Mouse (Mus musculus) gastrocnemius, adult 2 months (tissue): ENCODE data around the gene Vwa5b2. TPM values are rescaled to one million over a fixed set of nuclear protein-coding genes. Genes with fewer than 3 reads are reported as not detected.

Source experiments
- DNase-seq: peaks from one replicate; pipeline ENCODE4 v3.0.0; 2022
- H3K27ac ChIP-seq: fragments of 200-600 bp; 2 replicates; pipeline ENCODE4 v1.8.1; 2022; ENCODE audit warnings: mild to moderate bottlenecking
- H3K4me3 ChIP-seq: fragments of 200-600 bp; 2 replicates; pipeline ENCODE4 v1.8.1; 2022; ENCODE audit warnings: mild to moderate bottlenecking, moderate library complexity
- CTCF ChIP-seq: fragments of 200-600 bp; IDR thresholded peaks from 2 replicates; pipeline ENCODE4 v1.8.1; 2022; ENCODE audit warnings: antibody characterized with exemption, mild to moderate bottlenecking, moderate library complexity
- intact Hi-C: fragments of 180-260 bp; cut with DNase I; formaldehyde crosslinking; loops from one replicate; pipeline ENCODE4 v1.15.1; 2025
- total RNA-seq, 2 experiments: library from RNA; stranded (reverse); gene quantifications; 2 replicates each; pipeline ENCODE4 v1.2.3; 2021

Vwa5b2 gene
- total RNA-seq, 2 experiments from 2014 or later, result 0.08 to 0.20 TPM

DNA sequence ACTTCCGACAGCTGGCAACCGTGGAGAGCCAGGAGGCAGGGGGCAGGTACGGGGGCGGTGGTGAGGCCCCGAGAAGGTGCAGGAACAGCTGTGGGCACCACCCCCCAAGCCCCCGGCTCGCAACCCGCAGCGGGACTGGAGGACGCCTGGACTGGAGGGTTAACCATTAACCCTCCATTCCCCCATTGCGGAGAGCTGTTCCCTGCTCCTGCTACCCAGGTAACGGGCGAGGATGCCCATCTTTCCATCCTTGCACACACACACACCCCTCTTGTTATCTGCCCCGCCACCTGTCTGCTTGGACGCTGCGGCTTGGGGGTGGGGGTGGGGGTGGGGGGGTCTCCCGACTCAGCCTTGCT is 1.4 kb downstream of the Vwa5b2 start:
- DNase-seq, result no peak
- Histone ChIP-seq H3K4me3 (peak overlapping the region; percentile 64), H3K27ac (no peak overlapping the region)
- no peak for TF ChIP-seq CTCF
- intact Hi-C loops, result no loop called here

DNA sequence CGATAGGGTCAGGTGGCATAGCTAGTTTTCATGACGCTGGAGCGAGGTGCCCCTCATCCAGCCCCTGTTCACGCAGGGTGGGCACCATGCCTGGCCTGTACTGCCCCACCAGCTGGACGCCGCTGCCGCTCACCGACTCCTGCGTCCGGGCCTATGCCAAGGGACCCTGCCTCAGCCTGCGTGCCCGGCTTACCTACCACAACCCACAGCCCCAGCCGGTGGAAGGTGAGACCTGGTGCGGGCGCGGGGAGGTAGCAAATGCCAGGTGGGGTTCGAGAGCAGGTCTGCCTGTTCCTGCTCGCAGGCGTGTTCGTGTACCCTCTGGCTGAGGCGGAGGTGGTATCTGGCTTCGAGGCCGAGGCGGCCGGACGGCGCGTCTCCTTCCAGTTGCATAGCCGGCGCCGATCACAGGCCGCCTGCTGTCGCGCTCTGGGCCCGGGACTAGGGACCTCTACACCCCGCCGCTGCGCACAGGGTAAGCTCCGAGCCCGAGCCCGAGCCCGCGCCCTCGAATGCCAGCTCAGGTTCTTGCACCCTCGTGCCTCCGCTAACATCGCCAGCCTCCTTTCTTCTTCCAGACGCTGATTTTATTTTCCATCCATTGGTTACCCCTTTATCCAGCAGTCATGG is 1.9 kb downstream of the Vwa5b2 start:
- no peak for TF ChIP-seq CTCF
- intact Hi-C loops, result no loop called here
- Histone ChIP-seq H3K27ac (no peak overlapping the region), H3K4me3 (no peak overlapping the region)
- DNase-seq, result no peak

GRCm38 (mm10) chr16:20595060-20595673 is 5.9 kb downstream of the Vwa5b2 start:
- DNase-seq, result no peak
- H3K4me3 ChIP-seq, result no peak overlapping the region
- intact Hi-C loops, result no loop called here
- TF ChIP-seq CTCF, result no peak
- H3K27ac ChIP-seq, result no peak overlapping the region

DNA sequence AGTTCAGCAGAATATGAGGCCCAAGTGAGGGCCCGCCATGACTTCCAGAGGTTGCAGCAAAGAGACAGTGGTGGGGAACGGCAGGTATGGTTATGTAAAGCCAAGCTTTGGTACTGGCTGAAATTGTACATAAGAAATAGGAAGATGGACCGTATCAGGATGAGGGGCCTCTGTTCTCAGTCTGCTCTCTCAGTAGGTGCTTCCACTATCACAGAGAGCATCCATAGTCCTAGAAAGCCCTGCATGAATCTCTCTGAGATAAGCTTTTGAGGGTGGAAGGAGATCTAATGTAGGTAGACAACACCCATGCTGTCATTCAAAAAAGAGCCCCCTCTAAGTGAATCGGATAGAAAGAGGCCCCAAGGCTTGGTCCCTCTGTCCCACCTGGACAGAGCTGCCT is 6.5 kb downstream of the Vwa5b2 start:
- no peak for DNase-seq
- H3K27ac ChIP-seq, result no peak overlapping the region
- no peak for TF ChIP-seq CTCF
- H3K4me3 ChIP-seq, result no peak overlapping the region
- intact Hi-C loops, result no loop called here

DNA sequence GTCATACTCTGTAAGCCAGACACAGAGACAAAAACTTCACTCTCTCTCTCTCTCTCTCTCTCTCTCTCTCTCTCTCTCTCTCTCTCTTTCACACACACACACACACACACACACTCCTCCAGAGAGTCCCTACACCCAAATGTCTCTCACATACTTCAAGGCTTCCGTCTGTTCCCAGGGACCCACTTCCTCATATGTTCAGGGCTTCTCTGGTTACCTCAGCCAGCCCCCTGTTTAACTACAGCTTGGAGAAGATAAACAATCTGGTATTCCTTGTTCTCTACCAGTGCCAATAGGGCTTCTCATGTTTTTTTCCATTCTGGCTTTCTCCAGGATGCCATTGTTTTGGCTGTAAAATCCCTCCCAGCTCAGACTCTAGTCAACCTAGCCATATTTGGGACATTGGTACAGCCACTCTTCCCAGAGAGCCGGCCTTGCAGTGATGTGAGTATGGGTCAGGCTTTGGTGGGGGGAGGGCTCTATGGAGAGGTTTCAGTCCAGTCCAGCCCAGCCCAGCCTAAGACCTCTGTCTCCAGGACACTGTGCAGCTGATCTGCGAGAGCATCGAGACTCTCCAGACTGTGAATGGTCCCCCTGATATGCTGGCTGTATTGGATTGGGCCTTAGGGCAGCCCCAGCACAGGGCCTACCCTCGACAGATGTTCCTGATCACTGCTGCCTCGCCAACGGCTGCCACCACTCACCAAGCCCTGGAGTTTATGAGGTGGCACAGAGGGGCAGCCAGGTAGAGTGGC is 7.6 kb downstream of the Vwa5b2 start:
- intact Hi-C loops, result no loop called here
- no peak overlapping the region for H3K4me3 ChIP-seq
- no peak for DNase-seq
- no peak overlapping the region for H3K27ac ChIP-seq
- TF ChIP-seq CTCF, result no peak

DNA sequence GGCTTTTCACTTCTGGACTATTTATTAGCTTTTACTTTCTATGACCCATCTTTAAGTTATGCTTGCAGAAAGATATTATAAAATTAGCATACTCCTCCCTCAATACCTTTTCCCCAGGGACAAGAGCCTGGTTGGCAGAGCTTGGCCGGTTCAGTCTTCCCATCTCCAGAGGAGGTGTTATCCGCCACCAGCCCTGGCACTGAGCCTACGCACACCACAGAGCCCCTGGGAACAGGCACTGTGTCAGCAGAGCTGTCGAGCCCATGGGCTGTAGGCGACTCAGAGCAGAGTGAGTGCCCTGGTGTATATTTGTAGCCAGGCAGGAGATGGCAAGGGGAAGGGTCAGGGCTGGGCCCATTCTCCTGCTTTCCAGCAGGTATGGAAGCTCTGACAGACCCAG is 11.2 kb downstream of the Vwa5b2 start:
- TF ChIP-seq CTCF, result no peak
- no peak overlapping the region for H3K4me3 ChIP-seq
- intact Hi-C loops, result no loop called here
- DNase-seq, result no peak
- H3K27ac ChIP-seq, result no peak overlapping the region

- no peak for TF ChIP-seq CTCF
- peak; percentile 52 for DNase-seq
- no peak overlapping the region for H3K4me3 ChIP-seq
- H3K27ac ChIP-seq, result no peak overlapping the region
- intact Hi-C loops, result no loop called here
Measured at GRCm38 (mm10) chr16:20604705-20605104, 15.4 kb downstream of the Vwa5b2 start.

DNA sequence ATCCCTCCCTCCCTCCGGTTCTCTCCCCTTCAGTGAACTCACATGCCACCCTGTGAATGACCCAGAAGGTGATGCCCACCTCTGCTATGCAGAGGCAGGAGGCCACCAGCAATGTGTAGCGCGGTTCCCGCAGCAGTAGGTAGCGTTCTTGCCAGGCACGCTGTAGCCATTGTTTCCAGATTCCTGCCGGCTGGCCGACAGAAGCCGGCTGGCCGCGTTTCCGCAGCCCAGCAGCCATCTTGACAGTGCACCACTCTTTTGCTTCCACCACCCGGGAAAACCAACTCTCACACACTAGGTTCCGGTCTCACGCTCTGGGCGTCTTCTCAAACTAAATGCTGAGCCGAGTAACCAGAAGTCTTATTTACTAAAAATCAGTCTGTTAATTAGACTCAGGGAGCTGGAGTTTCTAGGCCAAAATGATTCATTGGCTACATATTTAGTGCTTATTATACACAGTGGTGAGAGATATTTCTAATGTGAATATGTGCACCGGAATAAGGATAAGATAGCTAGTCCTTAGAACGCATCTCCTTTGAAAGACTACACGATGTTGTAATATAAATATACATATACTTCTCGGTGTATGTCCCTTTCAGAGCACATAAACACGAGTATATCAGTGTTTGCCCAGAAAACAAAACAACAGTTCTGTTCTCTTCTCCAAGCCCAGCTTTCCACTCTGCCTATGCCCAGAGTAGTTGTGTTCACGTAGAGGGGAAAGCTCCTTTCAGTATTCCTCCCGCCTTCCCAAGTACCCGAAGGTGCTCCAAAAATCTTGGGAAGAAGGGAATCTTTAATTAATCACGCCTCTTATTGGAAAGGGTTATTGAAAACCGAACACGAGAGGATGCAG is 21.5 kb downstream of the Vwa5b2 start:
- DNase-seq, result peak; percentile 77
- intact Hi-C loops, result loop anchor here (2.0 to 5.0 kb wide), 2 partner anchors 40 to 73 kb away; partner anchors contain the start of genes Ap2m1 and Psmd2
- TF ChIP-seq CTCF, result no peak
- peak overlapping the region; percentile 93 for H3K27ac ChIP-seq
- H3K4me3 ChIP-seq, result peak overlapping the region; percentile 86

GRCm38 (mm10) chr16:20611357-20612227 is 22.3 kb downstream of the Vwa5b2 start, which contains the start of the genes Eef1akmt4, Gm49333 and Alg3:
TSS of gene Eef1akmt4 (plus strand) at chr16:20611593.
TSS of gene Gm49333 (plus strand) at chr16:20611610.
TSS of gene Alg3 (minus strand) at chr16:20611735.
- DNase-seq, result peak; percentile 94
- intact Hi-C loops, result loop anchor here (2.0 to 5.0 kb wide), 2 partner anchors 39 to 74 kb away; partner anchors contain the start of genes Ap2m1 and Psmd2
- peak within 1 kb of the TSS; percentile 93 for H3K27ac ChIP-seq
- peak within 1 kb of the TSS; percentile 86 for H3K4me3 ChIP-seq
- TF ChIP-seq CTCF, result no peak

DNA sequence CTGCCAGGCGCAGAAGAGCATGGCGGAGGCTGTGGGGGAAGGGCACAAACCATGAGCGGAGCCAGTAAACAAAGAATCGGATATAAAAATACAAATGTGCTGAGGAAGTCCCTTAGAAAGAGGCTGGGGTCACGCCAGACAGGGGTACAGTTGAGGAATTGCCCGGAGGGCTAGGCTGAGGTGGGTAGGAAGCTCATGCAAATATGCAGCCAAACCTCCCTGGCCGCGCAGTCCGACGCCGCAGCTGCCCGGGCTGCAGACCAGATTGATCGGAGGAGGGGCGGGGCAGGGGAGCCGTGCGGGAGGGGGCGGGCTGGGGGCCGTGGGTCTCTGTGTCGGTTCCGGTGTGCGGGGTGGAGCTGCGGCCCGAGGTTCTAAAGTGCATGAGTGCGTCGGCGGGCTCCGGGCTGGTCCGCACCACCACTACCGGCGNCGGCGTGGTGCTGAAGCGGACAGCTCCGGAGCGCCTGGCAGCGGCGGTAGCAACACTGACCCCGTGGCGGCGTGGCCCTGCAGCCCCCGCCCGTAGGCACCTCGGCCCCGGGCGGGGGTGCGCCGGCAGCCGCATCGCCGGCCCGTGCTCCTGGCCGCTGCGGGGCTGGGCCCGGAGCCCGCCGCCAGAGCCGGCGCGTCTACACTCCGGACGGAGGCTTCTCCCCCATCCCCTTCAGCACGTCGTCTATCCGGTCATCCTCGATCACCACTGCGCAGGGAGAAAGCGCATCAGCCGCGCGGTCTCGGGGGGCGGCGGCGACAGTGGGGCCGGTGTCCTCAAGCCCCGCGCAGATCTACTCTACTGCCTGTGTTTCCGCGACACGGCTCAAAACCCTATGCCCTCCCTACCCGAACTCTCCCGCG is 30.5 kb downstream of the Vwa5b2 start:
- DNase-seq, result peak; percentile 56
- no peak overlapping the region for H3K27ac ChIP-seq
- peak overlapping the region; percentile 84 for H3K4me3 ChIP-seq
- intact Hi-C loops, result no loop called here
- TF ChIP-seq CTCF, result no peak

DNA sequence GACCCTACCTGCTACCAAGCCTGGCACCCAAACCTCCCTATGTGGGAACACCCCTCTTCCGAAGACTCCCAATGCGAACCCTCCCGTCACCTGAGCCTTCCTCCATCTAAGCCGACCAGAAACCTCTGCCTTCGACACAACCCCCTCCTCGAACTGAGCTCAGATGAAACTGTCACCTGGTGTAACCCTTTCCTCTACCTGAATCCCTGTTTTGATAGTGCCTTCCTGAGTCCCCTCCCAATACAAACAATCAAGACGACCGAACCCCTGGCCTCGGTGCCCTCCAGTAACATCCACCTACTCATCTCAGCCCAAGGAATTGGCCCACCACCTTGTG is 31.1 kb downstream of the Vwa5b2 start:
- H3K4me3 ChIP-seq, result peak overlapping the region; percentile 84
- intact Hi-C loops, result no loop called here
- no peak overlapping the region for H3K27ac ChIP-seq
- no peak for TF ChIP-seq CTCF
- DNase-seq, result no peak
